Mouse (Mus musculus): Measurements from ENCODE around the gene Klhl32. TPM values are rescaled to one million over a fixed set of nuclear protein-coding genes. Genes with fewer than 3 reads are reported as not detected.

The Klhl32 gene
- polyA plus RNA-seq, 1 experiment from 2014 or later: 4.2 TPM

- no peak overlapping the region for H3K9ac ChIP-seq (replicated peaks; ENCODE audit: low read depth, low read length)
- no peak overlapping the region for H3K4me2 ChIP-seq (replicated peaks; ENCODE audit: low read depth, low read length)
- ATAC-seq (ENCODE audit: insufficient number of reproducible peaks, insufficient read depth, low FRiP score, low read depth): no peak
- H3K4me3 ChIP-seq (ENCODE audit: low read depth, low read length): no peak overlapping the region
- no peak overlapping the region for H3K27ac ChIP-seq (ENCODE audit: low read length)
- H3K9me3 ChIP-seq (ENCODE audit: control insufficient read depth, low read depth, low read length): no peaks in the 10 kb centered on the region
- H3K4me1 ChIP-seq (ENCODE audit: control insufficient read depth, insufficient read depth, low read length): no peaks in the 10 kb centered on the region
- H3K27me3 ChIP-seq (ENCODE audit: control insufficient read depth, insufficient read depth, low read length): no peaks in the 10 kb centered on the region
- peaks cover 1% of the 10 kb centered on the region for H3K36me3 ChIP-seq (ENCODE audit: control insufficient read depth, insufficient read depth, low read length)
Measured at GRCm38 (mm10) chr4:24594824-24595223, 256.1 kb downstream of the Klhl32 start.

- WGBS: 78% methylated on average over 3 of the region's 3 CpGs
Measured at GRCm38 (mm10) chr4:24583997-24584396, 266.9 kb downstream of the Klhl32 start.

GRCm38 (mm10) chr4:24582295-24582694 is 268.6 kb downstream of the Klhl32 start:
- H3K36me3 ChIP-seq (ENCODE audit: control insufficient read depth, insufficient read depth, low read length): no peaks in the 10 kb centered on the region; the same call in 1 of the 2 replicates
- no peak overlapping the region for H3K9ac ChIP-seq (replicated peaks; ENCODE audit: low read depth, low read length)
- H3K9me3 ChIP-seq (ENCODE audit: control insufficient read depth, low read depth, low read length): no peaks in the 10 kb centered on the region
- no peaks in the 10 kb centered on the region for H3K27me3 ChIP-seq (ENCODE audit: control insufficient read depth, insufficient read depth, low read length)
- WGBS: 34% methylated on average over 1 of the region's 1 CpGs
- no peak overlapping the region for H3K4me3 ChIP-seq (ENCODE audit: low read depth, low read length)
- H3K4me1 ChIP-seq (ENCODE audit: control insufficient read depth, insufficient read depth, low read length): no peaks in the 10 kb centered on the region
- H3K27ac ChIP-seq (ENCODE audit: low read length): no peak overlapping the region
- no peak for ATAC-seq (ENCODE audit: insufficient number of reproducible peaks, insufficient read depth, low FRiP score, low read depth)
- H3K4me2 ChIP-seq (replicated peaks; ENCODE audit: low read depth, low read length): no peak overlapping the region

More at GRCm38 (mm10) chr4:24583997-24584396, 266.9 kb downstream of the Klhl32 start:
- Histone ChIP-seq H3K27ac (ENCODE audit: low read length) (no peak overlapping the region), H3K27me3 (ENCODE audit: control insufficient read depth, insufficient read depth, low read length) (no peaks in the 10 kb centered on the region), H3K36me3 (ENCODE audit: control insufficient read depth, insufficient read depth, low read length) (no peaks in the 10 kb centered on the region; the same call in 1 of the 2 replicates), H3K4me2 (replicated peaks; ENCODE audit: low read depth, low read length) (no peak overlapping the region), H3K9ac (replicated peaks; ENCODE audit: low read depth, low read length) (no peak overlapping the region), H3K9me3 (ENCODE audit: control insufficient read depth, low read depth, low read length) (no peaks in the 10 kb centered on the region), H3K4me1 (ENCODE audit: control insufficient read depth, insufficient read depth, low read length) (no peaks in the 10 kb centered on the region), H3K4me3 (ENCODE audit: low read depth, low read length) (no peak overlapping the region)
- no peak for ATAC-seq (ENCODE audit: insufficient number of reproducible peaks, insufficient read depth, low FRiP score, low read depth)

GRCm38 (mm10) chr4:24577594-24577993 is 273.3 kb downstream of the Klhl32 start:
- Histone ChIP-seq H3K27ac (ENCODE audit: low read length) (no peak overlapping the region), H3K4me1 (ENCODE audit: control insufficient read depth, insufficient read depth, low read length) (no peaks in the 10 kb centered on the region), H3K4me2 (replicated peaks; ENCODE audit: low read depth, low read length) (no peak overlapping the region), H3K9ac (replicated peaks; ENCODE audit: low read depth, low read length) (no peak overlapping the region), H3K9me3 (ENCODE audit: control insufficient read depth, low read depth, low read length) (no peaks in the 10 kb centered on the region), H3K27me3 (ENCODE audit: control insufficient read depth, insufficient read depth, low read length) (no peaks in the 10 kb centered on the region), H3K4me3 (ENCODE audit: low read depth, low read length) (no peak overlapping the region), H3K36me3 (ENCODE audit: control insufficient read depth, insufficient read depth, low read length) (no peaks in the 10 kb centered on the region)
- no peak for ATAC-seq (ENCODE audit: insufficient number of reproducible peaks, insufficient read depth, low FRiP score, low read depth)
- WGBS: 96% methylated on average over 5 of the region's 5 CpGs

GRCm38 (mm10) chr4:24574276-24574675 is 276.6 kb downstream of the Klhl32 start:
- H3K4me3 ChIP-seq (ENCODE audit: low read depth, low read length): no peak overlapping the region
- no peaks in the 10 kb centered on the region for H3K36me3 ChIP-seq (ENCODE audit: control insufficient read depth, insufficient read depth, low read length)
- no peaks in the 10 kb centered on the region for H3K4me1 ChIP-seq (ENCODE audit: control insufficient read depth, insufficient read depth, low read length)
- no peaks in the 10 kb centered on the region for H3K9me3 ChIP-seq (ENCODE audit: control insufficient read depth, low read depth, low read length)
- peak; percentile 79; the same call in 1 of the 2 replicates for ATAC-seq (ENCODE audit: insufficient number of reproducible peaks, insufficient read depth, low FRiP score, low read depth)
- no peak overlapping the region for H3K4me2 ChIP-seq (replicated peaks; ENCODE audit: low read depth, low read length)
- 19% methylated on average over 6 of the region's 6 CpGs for WGBS
- H3K27me3 ChIP-seq (ENCODE audit: control insufficient read depth, insufficient read depth, low read length): no peaks in the 10 kb centered on the region
- H3K27ac ChIP-seq (ENCODE audit: low read length): no peak overlapping the region
- no peak overlapping the region for H3K9ac ChIP-seq (replicated peaks; ENCODE audit: low read depth, low read length)

- ATAC-seq (ENCODE audit: insufficient number of reproducible peaks, insufficient read depth, low FRiP score, low read depth): no peak
Measured at GRCm38 (mm10) chr4:24568989-24569556, 281.9 kb downstream of the Klhl32 start.

GRCm38 (mm10) chr4:24568026-24568425 is 282.9 kb downstream of the Klhl32 start:
- H3K9me3 ChIP-seq (ENCODE audit: control insufficient read depth, low read depth, low read length): no peaks in the 10 kb centered on the region
- no peak overlapping the region for H3K9ac ChIP-seq (replicated peaks; ENCODE audit: low read depth, low read length)
- 79% methylated on average over 6 of the region's 6 CpGs for WGBS
- H3K27me3 ChIP-seq (ENCODE audit: control insufficient read depth, insufficient read depth, low read length): no peaks in the 10 kb centered on the region
- no peaks in the 10 kb centered on the region for H3K36me3 ChIP-seq (ENCODE audit: control insufficient read depth, insufficient read depth, low read length)
- no peak for ATAC-seq (ENCODE audit: insufficient number of reproducible peaks, insufficient read depth, low FRiP score, low read depth)
- H3K4me1 ChIP-seq (ENCODE audit: control insufficient read depth, insufficient read depth, low read length): no peaks in the 10 kb centered on the region
- no peak overlapping the region for H3K4me2 ChIP-seq (replicated peaks; ENCODE audit: low read depth, low read length)
- H3K4me3 ChIP-seq (ENCODE audit: low read depth, low read length): no peak overlapping the region
- no peak overlapping the region for H3K27ac ChIP-seq (ENCODE audit: low read length)

More at GRCm38 (mm10) chr4:24568989-24569556, 281.9 kb downstream of the Klhl32 start:
- Histone ChIP-seq H3K9ac (replicated peaks; ENCODE audit: low read depth, low read length) (no peak overlapping the region), H3K27me3 (ENCODE audit: control insufficient read depth, insufficient read depth, low read length) (no peaks in the 10 kb centered on the region), H3K4me1 (ENCODE audit: control insufficient read depth, insufficient read depth, low read length) (no peaks in the 10 kb centered on the region), H3K36me3 (ENCODE audit: control insufficient read depth, insufficient read depth, low read length) (no peaks in the 10 kb centered on the region), H3K4me2 (replicated peaks; ENCODE audit: low read depth, low read length) (no peak overlapping the region), H3K27ac (ENCODE audit: low read length) (no peak overlapping the region), H3K9me3 (ENCODE audit: control insufficient read depth, low read depth, low read length) (no peaks in the 10 kb centered on the region), H3K4me3 (ENCODE audit: low read depth, low read length) (no peak overlapping the region)
- WGBS: 87% methylated on average over 7 of the region's 7 CpGs
